Mouse (Mus musculus) lung, embryonic 16.5 days (tissue): ENCODE measurements around the gene Cyp4f13. TPM values are rescaled to one million over a fixed set of nuclear protein-coding genes. Genes with fewer than 3 reads are reported as not detected.

Source experiments
- ATAC-seq: fragments of 200-750 bp; cut with Nextera tagmentation; 2 replicates; pipeline ENCODE4 v1.8.0; 2017; ENCODE audit warnings: low read depth, mild to moderate bottlenecking, moderate library complexity
- H3K27ac ChIP-seq: fragments of 300-500 bp; sonication (generic); 2 replicates; pipeline ENCODE4 v1.5.1; 2014; ENCODE audit warnings: mild to moderate bottlenecking, control low read depth, low read length
- H3K27me3 ChIP-seq: fragments of 300-500 bp; sonication (generic); 2 replicates; pipeline ENCODE4 v1.6.1; 2014; ENCODE audit warnings: low read depth, low read length, mixed read lengths; ENCODE audit not compliant: control insufficient read depth, insufficient read depth
- H3K36me3 ChIP-seq: fragments of 300-500 bp; sonication (generic); 2 replicates; pipeline ENCODE4 v1.6.1; 2014; ENCODE audit warnings: low read length; ENCODE audit not compliant: control insufficient read depth, insufficient read depth
- H3K4me1 ChIP-seq: fragments of 300-500 bp; sonication (generic); replicated peaks from 2 replicates; pipeline ENCODE4 v1.6.1; 2014; ENCODE audit warnings: low read length, mixed read lengths; ENCODE audit not compliant: control insufficient read depth, insufficient read depth
- H3K4me2 ChIP-seq: fragments of 300-500 bp; sonication (generic); 2 replicates; pipeline ENCODE4 v1.6.1; 2014; ENCODE audit warnings: low read depth, low read length, control low read depth
- H3K4me3 ChIP-seq: fragments of 300-500 bp; sonication (generic); 2 replicates; pipeline ENCODE4 v1.5.1; 2014; ENCODE audit warnings: mild to moderate bottlenecking, low read length, control low read depth
- H3K9ac ChIP-seq: fragments of 300-500 bp; sonication (generic); 2 replicates; pipeline ENCODE4 v1.6.1; 2014; ENCODE audit warnings: low read length, control low read depth
- H3K9me3 ChIP-seq: fragments of 300-500 bp; sonication (generic); 2 replicates; pipeline ENCODE4 v1.6.1; 2016; ENCODE audit warnings: low read length; ENCODE audit not compliant: control insufficient read depth
- WGBS: fragments of 180-500 bp; shearing (Covaris S2); extraction: QIAGEN DNeasy Blood & Tissue Kit; methylation state at CpG from one replicate; pipeline ENCODE4 v1.1.7; 2014; 5-methylcytosine and 5-hydroxymethylcytosine counted together
- polyA plus RNA-seq: library from polyadenylated mRNA; unstranded; fragments of >200 nt; fragmentation: Nextera tagmentation; extraction: Ambion mirVana; gene quantifications from 2 replicates; pipeline ENCODE4 v1.2.1, GENCODE M21; 2015

Gene Cyp4f13
- 11.6 and 17.2 TPM in 2 replicates for polyA plus RNA-seq

GRCm38 (mm10) chr17:32947215-32947914 is at the start of gene Cyp4f13:
Gene Cyp4f13 (minus strand): TSS chr17:32947402.
- Histone ChIP-seq H3K4me1 (peaks cover 13% of the 10 kb centered on the region), H3K4me2 (peak within 1 kb of the TSS; percentile 86), H3K27ac (peak within 1 kb of the TSS; percentile 78), H3K4me3 (peak within 1 kb of the TSS; percentile 70), H3K36me3 (no peaks in the 10 kb centered on the region), H3K27me3 (no peaks in the 10 kb centered on the region), H3K9ac (peak within 1 kb of the TSS; percentile 80), H3K9me3 (no peaks in the 10 kb centered on the region)
- peak; percentile 99 for ATAC-seq
- WGBS = 14% methylated on average over 12 of the region's 12 CpGs

- Histone ChIP-seq H3K4me1 (peaks cover 5% of the 10 kb centered on the region), H3K27ac (peak within 1 kb of the TSS; percentile 65), H3K9me3 (no peaks in the 10 kb centered on the region), H3K9ac (peak within 1 kb of the TSS; percentile 71), H3K4me2 (peak within 1 kb of the TSS; percentile 84), H3K4me3 (peak within 1 kb of the TSS; percentile 66), H3K36me3 (peaks cover 12% of the 10 kb centered on the region), H3K27me3 (no peaks in the 10 kb centered on the region)
- peak; percentile 96 for ATAC-seq
- WGBS = 1% methylated on average over 21 of the region's 21 CpGs
Observed at GRCm38 (mm10) chr17:32992699-32993474, 45.7 kb upstream of the Cyp4f13 start, which contains the start of gene Zfp952. Gene Zfp952 (plus strand): TSS chr17:32993129.

GRCm38 (mm10) chr17:32991965-32992698 is 44.9 kb upstream of the Cyp4f13 start:
- peak overlapping the region; percentile 71 for H3K9ac ChIP-seq
- 60% methylated on average over 12 of the region's 12 CpGs for WGBS
- 0 out of 2 replicates have a peak overlapping the region, but pooled peaks have one; percentile 4 for H3K27ac ChIP-seq

GRCm38 (mm10) chr17:32986301-32986700 is 39.1 kb upstream of the Cyp4f13 start:
- ATAC-seq = no peak
- Histone ChIP-seq H3K36me3 (no peaks in the 10 kb centered on the region), H3K4me3 (no peak overlapping the region), H3K4me2 (no peak overlapping the region), H3K4me1 (no peaks in the 10 kb centered on the region), H3K27ac (no peak overlapping the region), H3K9me3 (no peaks in the 10 kb centered on the region), H3K9ac (no peak overlapping the region), H3K27me3 (no peaks in the 10 kb centered on the region)
- WGBS = 72% methylated on average over 4 of the region's 4 CpGs

More at GRCm38 (mm10) chr17:32991965-32992698, 44.9 kb upstream of the Cyp4f13 start:
- H3K27me3 ChIP-seq = no peaks in the 10 kb centered on the region
- peaks cover 5% of the 10 kb centered on the region for H3K4me1 ChIP-seq
- ATAC-seq = no peak
- no peaks in the 10 kb centered on the region for H3K9me3 ChIP-seq
- H3K36me3 ChIP-seq = peaks cover 12% of the 10 kb centered on the region
- H3K4me3 ChIP-seq = peak overlapping the region; percentile 66
- peak overlapping the region; percentile 84 for H3K4me2 ChIP-seq

GRCm38 (mm10) chr17:32981361-32981760 is 34.2 kb upstream of the Cyp4f13 start:
- Histone ChIP-seq H3K4me3 (no peak overlapping the region), H3K9me3 (no peaks in the 10 kb centered on the region), H3K4me2 (no peak overlapping the region), H3K27me3 (no peaks in the 10 kb centered on the region), H3K27ac (no peak overlapping the region), H3K36me3 (peaks cover 23% of the 10 kb centered on the region), H3K9ac (no peak overlapping the region), H3K4me1 (no peaks in the 10 kb centered on the region)
- ATAC-seq = no peak
- 65% methylated on average over 4 of the region's 4 CpGs for WGBS

- Histone ChIP-seq H3K36me3 (no peaks in the 10 kb centered on the region), H3K4me1 (peaks cover 9% of the 10 kb centered on the region), H3K9me3 (no peaks in the 10 kb centered on the region), H3K4me2 (peak within 1 kb of the TSS; percentile 91), H3K4me3 (peak within 1 kb of the TSS; percentile 79), H3K27me3 (no peaks in the 10 kb centered on the region), H3K9ac (peak within 1 kb of the TSS; percentile 83), H3K27ac (peak within 1 kb of the TSS; percentile 89)
- under 1% methylated on average over 33 of the region's 33 CpGs for WGBS
- ATAC-seq = peak; percentile 100
Observed at GRCm38 (mm10) chr17:32965623-32966290, 18.6 kb upstream of the Cyp4f13 start, which contains the start of gene Zfp472. Gene Zfp472 (plus strand): TSS chr17:32965814.

- H3K4me3 ChIP-seq = peak overlapping the region; percentile 79
- under 1% methylated on average over 14 of the region's 14 CpGs for WGBS
Observed at GRCm38 (mm10) chr17:32965253-32965622, 18.0 kb upstream of the Cyp4f13 start.

GRCm38 (mm10) chr17:32951441-32951840 is 4.2 kb upstream of the Cyp4f13 start:
- no peak overlapping the region for H3K4me3 ChIP-seq
- peaks cover 9% of the 10 kb centered on the region for H3K4me1 ChIP-seq
- H3K9me3 ChIP-seq = no peaks in the 10 kb centered on the region
- H3K27me3 ChIP-seq = no peaks in the 10 kb centered on the region
- no peak for ATAC-seq
- H3K27ac ChIP-seq = no peak overlapping the region
- WGBS = 37% methylated on average over 16 of the region's 16 CpGs
- H3K9ac ChIP-seq = no peak overlapping the region
- no peaks in the 10 kb centered on the region for H3K36me3 ChIP-seq
- no peak overlapping the region for H3K4me2 ChIP-seq

More at GRCm38 (mm10) chr17:32965253-32965622, 18.0 kb upstream of the Cyp4f13 start:
- peak overlapping the region; percentile 83 for H3K9ac ChIP-seq
- H3K9me3 ChIP-seq = no peaks in the 10 kb centered on the region
- H3K27ac ChIP-seq = peak overlapping the region; percentile 89
- no peaks in the 10 kb centered on the region for H3K36me3 ChIP-seq
- H3K4me2 ChIP-seq = peak overlapping the region; percentile 91
- peak; percentile 53; the same call in 1 of the 2 replicates for ATAC-seq
- H3K27me3 ChIP-seq = no peaks in the 10 kb centered on the region
- peaks cover 9% of the 10 kb centered on the region for H3K4me1 ChIP-seq
